Mouse (Mus musculus): ENCODE measurements at regions not wholly inside any gene's neighbourhood (a gene's known extent, or its start where the extent isn't known, plus 50 kb on each side); places are given as distances from the start of the nearest gene placed in this dataset.
"Not testable (repeated sequence)": the region's sequence is repeated elsewhere in the genome, so short reads cannot be mapped to it uniquely, and the experiment has no call there.

GRCm38 (mm10) chr5:76081379-76081778, 58.7 kb upstream of the Srd5a3 start:
- not testable (repeated sequence) for DNase-seq (ENCODE audit: low spot score in 2 of 2)

- peak in 1 of 2 experiments; percentile 29 for DNase-seq (ENCODE audit: low spot score in 2 of 2)
Measured at GRCm38 (mm10) chr5:76080429-76080828, 59.6 kb upstream of the Srd5a3 start.

- DNase-seq (ENCODE audit: low spot score in 2 of 2): peak in 1 of 2 experiments; percentile 55
Measured at GRCm38 (mm10) chr5:76079204-76080025, 60.7 kb upstream of the Srd5a3 start.

GRCm38 (mm10) chr5:76078485-76078884, 61.6 kb upstream of the Srd5a3 start:
- peak in 1 of 2 experiments; percentile 3 for DNase-seq (ENCODE audit: low spot score in 2 of 2)

- peak in 1 of 2 experiments; percentile 8 for DNase-seq (ENCODE audit: low spot score in 2 of 2)
Measured at GRCm38 (mm10) chr5:76076283-76076682, 63.8 kb upstream of the Srd5a3 start.

GRCm38 (mm10) chr5:76075401-76075800, 64.7 kb upstream of the Srd5a3 start:
- peak in 1 of 2 experiments; percentile 52 for DNase-seq (ENCODE audit: low spot score in 2 of 2)

- no peak for DNase-seq (ENCODE audit: low spot score in 2 of 2)
Measured at GRCm38 (mm10) chr5:76067881-76068280, 72.2 kb upstream of the Srd5a3 start.

- DNase-seq (ENCODE audit: low spot score in 2 of 2): no peak
Measured at GRCm38 (mm10) chr5:76067231-76067630, 72.8 kb upstream of the Srd5a3 start.

- DNase-seq (ENCODE audit: low spot score in 2 of 2): no peak
Measured at GRCm38 (mm10) chr5:76065789-76066188, 74.3 kb upstream of the Srd5a3 start.

GRCm38 (mm10) chr5:76065227-76065626, 74.8 kb upstream of the Srd5a3 start:
- DNase-seq (ENCODE audit: low spot score in 2 of 2): no peak

- DNase-seq (ENCODE audit: low spot score in 2 of 2): no peak
Measured at GRCm38 (mm10) chr5:76064686-76065085, 75.4 kb upstream of the Srd5a3 start.

GRCm38 (mm10) chr5:76063473-76063872, 76.6 kb upstream of the Srd5a3 start:
- no peak for DNase-seq (ENCODE audit: low spot score in 2 of 2)

GRCm38 (mm10) chr5:76058011-76058410, 79.8 kb upstream of the Kdr start:
- no peak for DNase-seq (ENCODE audit: low spot score in 2 of 2)

- DNase-seq (ENCODE audit: low spot score in 2 of 2): no peak
Measured at GRCm38 (mm10) chr5:76055849-76056248, 77.6 kb upstream of the Kdr start.

- DNase-seq (ENCODE audit: low spot score in 2 of 2): peak in 1 of 2 experiments; percentile 30
Measured at GRCm38 (mm10) chr5:76052782-76053181, 74.5 kb upstream of the Kdr start.

GRCm38 (mm10) chr5:76051658-76052057, 73.4 kb upstream of the Kdr start:
- peak in 1 of 2 experiments; percentile 44 for DNase-seq (ENCODE audit: low spot score in 2 of 2)

- DNase-seq (ENCODE audit: low spot score in 2 of 2): no peak
Measured at GRCm38 (mm10) chr5:76048103-76048874, 70.0 kb upstream of the Kdr start.

GRCm38 (mm10) chr5:76043521-76044510, 65.6 kb upstream of the Kdr start:
- DNase-seq (ENCODE audit: low spot score in 2 of 2): no peak

- no peak for DNase-seq (ENCODE audit: low spot score in 2 of 2)
Measured at GRCm38 (mm10) chr5:76040454-76041203, 62.4 kb upstream of the Kdr start.

- DNase-seq (ENCODE audit: low spot score in 2 of 2): no peak
Measured at GRCm38 (mm10) chr5:76028729-76029128, 50.5 kb upstream of the Kdr start.
